Mouse (Mus musculus): Measurements from ENCODE around the gene Ostf1. TPM values are rescaled to one million over a fixed set of nuclear protein-coding genes. Genes with fewer than 3 reads are reported as not detected.

The Ostf1 gene
- total RNA-seq, 2 experiments from 2014 or later = 60.3 to 64.1 TPM

GRCm38 (mm10) chr19:18646853-18647420 is 15.3 kb upstream of the Ostf1 start:
- intact Hi-C loops (cut with DNase I) = no loop called here
- DNase-seq = no peak

DNA sequence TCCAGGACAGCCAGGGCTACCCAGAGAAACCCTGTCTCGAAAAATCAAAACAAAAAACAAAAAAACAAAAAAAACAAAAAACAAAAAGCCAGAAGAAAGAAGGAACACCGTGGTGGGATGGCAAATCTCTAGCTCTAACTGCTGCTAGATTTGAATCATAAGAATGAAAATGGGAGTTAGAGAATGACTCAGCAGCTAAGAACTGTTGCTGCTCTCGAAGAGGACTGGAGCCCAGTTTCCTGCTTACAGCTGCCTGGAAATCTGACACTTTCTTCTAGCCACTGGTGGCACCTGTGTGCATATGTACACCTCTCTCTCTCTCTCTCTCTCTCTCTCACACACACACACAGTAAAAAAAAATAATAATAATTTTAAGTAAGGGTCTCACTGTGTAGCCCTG is 14.8 kb upstream of the Ostf1 start:
- no peak for DNase-seq
- intact Hi-C loops (cut with DNase I) = no loop called here

DNA sequence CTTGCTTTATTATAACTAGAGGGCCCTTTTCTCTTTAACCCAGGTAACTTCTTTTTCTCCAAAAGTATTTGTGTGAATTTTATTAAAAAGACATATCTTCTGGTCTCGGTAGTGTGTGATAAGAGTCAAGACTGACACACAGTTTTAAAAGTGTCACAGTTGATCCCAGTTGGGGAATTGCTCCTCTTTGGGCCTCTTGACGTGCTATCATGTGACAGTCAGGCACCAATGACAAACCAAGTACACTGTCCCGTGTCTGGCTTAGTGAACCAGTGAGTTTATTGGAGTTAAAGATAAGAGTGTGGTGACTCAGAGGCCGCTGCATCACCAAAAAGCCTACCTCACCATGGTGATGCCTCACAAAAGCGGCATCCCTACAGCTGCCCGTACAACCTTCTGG is 12.5 kb upstream of the Ostf1 start:
- DNase-seq = no peak
- intact Hi-C loops (cut with DNase I) = no loop called here

DNA sequence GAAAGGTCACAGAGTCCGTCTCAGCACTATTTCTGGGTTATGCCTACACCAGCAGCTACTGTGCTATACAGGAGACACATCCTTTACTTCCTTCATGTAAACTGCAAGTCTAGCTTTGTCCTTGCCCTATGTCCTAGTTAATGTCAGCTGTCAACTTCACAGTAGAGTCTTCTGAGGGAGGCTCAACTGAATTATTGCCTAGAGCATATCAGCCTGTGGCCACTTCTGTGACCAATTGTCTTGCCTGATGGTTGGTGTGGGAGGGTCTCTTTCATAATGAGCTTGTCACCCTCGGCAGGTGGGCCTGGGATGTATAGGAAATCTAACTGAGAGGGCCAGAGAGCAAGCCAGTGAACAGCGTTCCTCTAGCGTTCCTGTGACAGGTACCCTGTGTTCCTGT is 11.8 kb upstream of the Ostf1 start:
- intact Hi-C loops (cut with DNase I) = no loop called here
- DNase-seq = no peak

DNA sequence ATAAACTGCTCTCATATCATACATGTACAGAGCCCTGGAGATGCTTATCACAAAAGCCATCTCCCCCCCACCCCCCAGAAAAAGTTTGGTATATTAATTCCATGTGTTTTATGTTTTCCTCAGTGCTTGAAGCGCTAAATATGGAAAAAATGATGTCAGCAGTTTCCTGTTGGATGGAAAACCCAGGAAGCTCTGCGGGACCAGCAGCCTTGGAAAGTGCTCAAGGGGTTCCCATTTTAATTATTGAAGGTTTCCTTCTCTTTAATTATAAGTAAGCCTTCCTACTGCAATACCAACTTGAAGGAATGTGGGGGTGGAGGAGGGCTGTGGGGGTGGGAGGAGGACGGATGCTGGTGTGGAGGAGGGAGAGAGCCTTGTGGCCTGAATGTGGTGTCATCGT is 9.4 kb upstream of the Ostf1 start:
- no peak for DNase-seq
- intact Hi-C loops (cut with DNase I) = no loop called here

- intact Hi-C loops (cut with DNase I) = loop anchor here (5.0 kb wide), 1 partner anchor 33 kb away; the partner anchor contains the start of gene Carnmt1
- DNase-seq = no peak
These were observed 7.9 kb upstream of the Ostf1 start for GRCm38 (mm10) chr19:18639552-18639951.

DNA sequence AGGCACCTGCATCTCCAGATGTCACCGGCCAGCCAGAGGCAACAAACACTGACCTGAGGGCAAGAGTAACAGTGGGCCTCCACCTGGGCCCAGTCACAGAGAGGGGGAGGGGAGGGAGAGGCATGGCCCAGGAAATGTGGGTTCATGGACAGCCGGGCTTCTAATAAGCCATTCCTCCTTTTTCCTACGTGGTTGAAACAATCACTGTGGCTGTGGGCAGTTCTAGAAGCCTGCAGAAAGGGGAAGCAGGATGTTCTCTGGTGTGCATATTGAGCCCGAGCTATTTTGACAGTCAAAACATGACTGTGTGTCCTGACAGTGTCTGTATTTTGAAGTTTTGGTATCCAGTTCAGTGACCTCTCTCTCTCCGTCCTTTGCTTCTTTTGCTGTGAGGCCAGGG is 7.3 kb upstream of the Ostf1 start:
- intact Hi-C loops (cut with DNase I) = loop anchor here (5.0 kb wide), 1 partner anchor 33 kb away; the partner anchor contains the start of gene Carnmt1
- DNase-seq = no peak

DNA sequence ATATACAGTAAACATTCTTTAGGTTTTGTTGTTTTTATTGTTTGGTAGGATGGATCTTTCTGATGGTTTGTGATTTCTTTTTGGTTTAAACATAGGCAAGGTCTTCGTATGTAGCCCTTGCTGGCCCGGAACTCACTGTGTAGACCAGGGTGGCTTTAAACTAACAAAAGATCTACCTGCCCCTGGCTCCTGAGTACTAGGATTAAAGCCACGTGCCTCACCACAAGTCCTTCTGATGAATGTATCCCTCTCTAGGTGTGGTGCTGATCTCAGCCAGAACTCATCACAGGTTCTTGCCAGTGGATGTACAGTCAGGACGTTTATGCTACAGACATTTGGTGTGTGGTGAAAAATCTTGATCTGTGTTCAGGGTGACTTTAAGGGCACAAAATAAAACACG is 6.3 kb upstream of the Ostf1 start:
- DNase-seq = no peak
- intact Hi-C loops (cut with DNase I) = loop anchor here (5.0 kb wide), 1 partner anchor 34 kb away; the partner anchor contains the start of gene Carnmt1

DNA sequence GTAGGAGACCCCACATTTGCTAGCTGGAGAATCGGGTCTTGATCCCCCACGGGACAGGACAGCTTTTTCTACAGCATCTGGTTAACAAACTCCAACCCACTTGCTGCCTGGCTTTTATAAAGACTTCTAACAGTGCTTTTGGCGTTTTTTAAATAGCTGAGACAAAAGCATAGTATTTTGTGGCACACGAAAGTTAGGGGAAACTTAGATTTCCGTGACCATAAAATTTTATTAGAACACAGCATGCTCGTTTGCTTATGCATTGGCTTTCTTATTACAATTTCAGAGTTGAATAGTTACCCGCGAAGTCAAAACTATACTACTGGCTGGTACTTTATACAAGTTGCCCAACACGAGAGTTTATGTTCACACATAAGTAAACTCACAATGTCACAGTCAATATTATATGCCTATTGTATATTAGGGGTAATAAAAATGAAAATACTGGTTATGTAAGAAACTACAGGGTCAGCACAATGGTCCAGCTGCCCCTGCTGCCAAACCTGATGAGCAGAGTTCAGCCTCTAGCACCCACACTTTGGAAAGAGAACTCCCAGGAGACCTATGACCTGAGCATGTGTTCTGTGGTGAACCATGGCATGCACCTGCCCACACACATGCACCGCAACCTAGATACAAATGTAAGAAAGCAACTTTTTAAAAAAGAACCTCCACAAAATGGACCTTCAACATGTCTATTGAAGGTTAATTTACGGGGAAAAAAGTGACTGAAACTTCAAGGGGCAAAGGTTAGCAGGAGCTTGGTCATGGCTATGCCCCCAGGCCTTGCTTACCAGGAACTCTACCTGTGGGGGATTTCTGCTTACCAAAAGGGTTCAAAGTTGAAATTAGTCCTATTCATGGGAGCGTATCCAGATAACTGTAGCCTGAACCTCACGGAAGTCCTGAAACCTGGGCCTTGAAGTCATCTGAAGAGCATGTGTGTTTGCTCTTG is 885 bp upstream of the Ostf1 start:
- no peak for DNase-seq
- intact Hi-C loops (cut with DNase I) = loop anchor here (5.0 kb wide), 1 partner anchor 80 kb away; the partner anchor contains the start of gene D030056L22Rik

DNA sequence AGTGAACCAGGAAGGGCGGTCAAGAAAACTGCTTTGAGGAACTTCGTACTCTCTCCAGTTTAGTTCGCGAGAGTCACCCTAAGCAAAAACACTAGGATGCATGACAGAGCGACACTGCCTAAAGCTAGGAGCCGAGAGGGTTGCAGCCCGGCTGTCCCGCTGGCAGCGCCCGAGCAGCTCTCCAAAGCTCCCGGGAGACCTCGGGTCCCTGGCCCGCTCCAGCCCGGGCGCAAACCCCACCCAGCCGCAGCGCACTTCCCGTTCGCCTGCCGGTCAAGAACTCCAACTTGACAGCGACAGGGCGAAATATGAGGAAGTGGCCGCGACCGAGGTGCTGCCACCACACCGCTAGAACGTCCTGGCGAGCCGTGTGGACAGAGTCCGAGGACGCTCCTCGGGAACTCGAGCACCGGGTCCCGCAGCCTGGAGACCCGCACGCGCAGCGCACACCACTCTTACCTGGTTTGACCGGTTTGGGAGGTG is 421 bp downstream of the Ostf1 start:
- DNase-seq = peak; percentile 80 to 82
- intact Hi-C loops (cut with DNase I) = loop anchor here (5.0 kb wide), 1 partner anchor 81 kb away; the partner anchor contains the start of gene D030056L22Rik

- intact Hi-C loops (cut with DNase I) = loop anchor here (5.0 kb wide), 1 partner anchor 82 kb away; the partner anchor contains the start of gene D030056L22Rik
- DNase-seq = peak; percentile 46 to 52
These were observed 1.2 kb downstream of the Ostf1 start for GRCm38 (mm10) chr19:18630221-18631119.

DNA sequence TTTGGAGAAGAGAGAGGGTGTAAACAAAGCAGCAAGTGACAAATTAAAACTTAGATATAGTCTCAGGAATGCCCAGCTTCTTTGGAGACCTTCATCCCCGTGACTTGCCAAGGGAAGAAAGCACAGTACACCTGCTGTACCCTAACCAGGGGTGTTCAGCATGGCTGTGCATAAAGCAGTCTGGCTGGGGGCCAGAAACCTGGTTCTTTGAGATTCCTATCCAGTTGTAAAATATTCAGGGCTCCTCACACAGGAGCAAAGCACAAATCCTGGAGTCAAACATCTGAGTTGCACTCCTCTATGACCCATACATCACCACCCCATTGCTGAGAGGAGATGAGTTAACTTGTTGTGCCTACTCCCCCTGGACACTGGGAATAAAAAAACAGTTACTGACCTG is 2.0 kb downstream of the Ostf1 start:
- intact Hi-C loops (cut with DNase I) = loop anchor here (10.0 kb wide), 1 partner anchor 1235 kb away; the partner anchor contains the start of gene Rfk
- DNase-seq = no peak

DNA sequence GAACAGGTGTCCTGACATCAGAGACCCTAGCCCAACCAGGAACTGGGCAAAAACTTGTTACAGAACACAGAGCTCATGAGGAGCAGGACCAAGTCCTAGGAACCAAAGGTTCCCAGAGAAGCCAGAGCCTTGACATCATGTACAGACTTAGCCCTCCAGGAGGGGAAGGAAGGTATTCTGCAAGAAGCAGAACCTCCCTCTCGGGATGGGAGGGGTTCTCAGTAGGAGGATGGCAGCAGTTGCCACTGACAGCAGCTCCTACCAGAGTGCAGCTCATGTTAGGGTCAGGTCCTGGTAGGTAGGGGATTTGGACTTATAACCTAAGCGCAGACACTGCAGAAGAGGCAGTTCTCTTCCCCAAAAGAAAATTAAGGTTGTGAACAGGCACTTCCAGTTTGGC is 7.7 kb downstream of the Ostf1 start:
- intact Hi-C loops (cut with DNase I) = loop anchor here (10.0 kb wide), 1 partner anchor 1229 kb away; the partner anchor contains the start of gene Rfk
- no peak for DNase-seq

- intact Hi-C loops (cut with DNase I) = loop anchor here (10.0 kb wide), 1 partner anchor 1225 kb away; the partner anchor contains the start of gene Rfk
- no peak for DNase-seq
These were observed 11.9 kb downstream of the Ostf1 start for GRCm38 (mm10) chr19:18619691-18620090.

- DNase-seq = no peak
- intact Hi-C loops (cut with DNase I) = no loop called here
These were observed 12.6 kb downstream of the Ostf1 start for GRCm38 (mm10) chr19:18619060-18619459.

- DNase-seq = no peak
- intact Hi-C loops (cut with DNase I) = no loop called here
These were observed 14.1 kb downstream of the Ostf1 start for GRCm38 (mm10) chr19:18617504-18617903.

- intact Hi-C loops (cut with DNase I) = no loop called here
- peak in 1 of 2 experiments; percentile 27 for DNase-seq
These were observed 15.9 kb downstream of the Ostf1 start for GRCm38 (mm10) chr19:18615680-18616240.

DNA sequence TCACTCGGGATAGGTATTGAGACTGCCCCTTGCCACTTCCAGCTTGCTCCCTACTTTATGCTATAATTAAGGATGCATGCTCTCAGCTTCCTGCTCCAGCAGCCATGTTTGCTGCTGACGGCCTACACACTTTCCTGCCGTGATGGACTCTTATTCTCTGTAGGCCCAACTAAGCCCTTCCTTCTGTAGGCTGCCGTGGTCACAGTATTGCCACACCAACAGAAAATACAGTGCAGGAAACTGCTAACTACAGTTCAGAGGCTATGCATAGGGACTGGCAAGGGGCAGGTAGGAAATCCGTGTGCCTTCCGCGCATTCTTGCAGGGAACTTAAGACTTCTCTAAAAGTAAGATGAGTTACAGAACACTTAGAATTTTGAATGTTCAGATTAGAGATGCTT is 17.3 kb downstream of the Ostf1 start:
- DNase-seq = no peak
- intact Hi-C loops (cut with DNase I) = no loop called here

- DNase-seq = no peak
- intact Hi-C loops (cut with DNase I) = no loop called here
These were observed 22.6 kb downstream of the Ostf1 start for GRCm38 (mm10) chr19:18608975-18609374.

DNA sequence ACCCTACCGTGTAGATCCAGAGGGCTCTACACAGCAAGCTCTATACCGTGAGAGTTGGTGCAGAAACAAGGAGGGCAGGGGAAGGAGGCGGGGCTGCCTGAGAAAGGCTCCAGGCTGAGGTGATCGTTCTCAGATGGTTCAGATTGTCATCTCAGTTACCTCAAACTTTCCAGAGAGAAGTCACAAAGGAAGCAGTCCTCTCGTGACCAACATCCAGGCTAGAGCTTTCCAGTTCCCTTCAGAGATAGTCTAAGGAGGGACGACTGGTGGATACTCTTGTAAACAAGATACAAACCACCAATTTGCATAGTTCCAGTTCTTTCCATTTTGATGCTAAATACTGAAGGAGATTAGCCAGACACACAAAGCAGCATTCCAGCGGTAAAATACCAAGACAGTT is 23.7 kb downstream of the Ostf1 start:
- intact Hi-C loops (cut with DNase I) = no loop called here
- DNase-seq = no peak

Measured in heart, postnatal 10 days (tissue).